Mouse (Mus musculus) heart, postnatal 0 days (tissue): ENCODE data around the gene Vmn1r85.

Source experiments
- CTCF ChIP-seq: IDR thresholded peaks from 2 replicates; pipeline ENCODE4 v1.5.1; 2016; ENCODE audit warnings: antibody characterized with exemption, control low read depth, low read depth
- EP300 ChIP-seq: IDR thresholded peaks from 2 replicates; pipeline ENCODE4 v1.6.1; 2016; ENCODE audit warnings: antibody characterized with exemption, low read depth

GRCm38 (mm10) chr7:13053001-13053400 is 42.0 kb downstream of the Vmn1r85 start:
- no peak for TF ChIP-seq CTCF
- TF ChIP-seq EP300, result no peak
